Mouse (Mus musculus) hindbrain, postnatal 0 days (tissue): Measurements from ENCODE around the gene Matn4. TPM values are rescaled to one million over a fixed set of nuclear protein-coding genes. Genes with fewer than 3 reads are reported as not detected.

Experiments
- ATAC-seq: fragments of 200-750 bp; cut with Nextera tagmentation; 2 replicates; pipeline ENCODE4 v1.8.0; 2017; ENCODE audit warnings: mild to moderate bottlenecking, moderate TSS enrichment, moderate library complexity
- DNase-seq: peaks from one replicate; pipeline ENCODE4 v3.0.0-alpha.2; 2015; ENCODE audit warnings: low spot score
- H3K27ac ChIP-seq: fragments of 300-500 bp; sonication (generic); 2 replicates; pipeline ENCODE4 v1.5.1; 2014; ENCODE audit warnings: mild to moderate bottlenecking
- H3K27me3 ChIP-seq: fragments of 300-500 bp; sonication (generic); 2 replicates; pipeline ENCODE4 v1.6.1; 2014; ENCODE audit warnings: low read length, mixed read lengths; ENCODE audit not compliant: insufficient read depth
- H3K36me3 ChIP-seq: fragments of 300-500 bp; sonication (generic); 2 replicates; pipeline ENCODE4 v1.6.1; 2014; ENCODE audit warnings: low read length, mixed read lengths; ENCODE audit not compliant: insufficient read depth
- H3K4me1 ChIP-seq: fragments of 300-500 bp; sonication (generic); 2 replicates; pipeline ENCODE4 v1.6.1; 2014; ENCODE audit warnings: antibody characterized with exemption, low read length, mixed read lengths; ENCODE audit not compliant: insufficient read depth
- H3K4me2 ChIP-seq: fragments of 300-500 bp; sonication (generic); 2 replicates; pipeline ENCODE4 v1.6.1; 2014; ENCODE audit warnings: low read depth, mild to moderate bottlenecking, low read length, moderate library complexity, mixed read lengths
- H3K4me3 ChIP-seq: fragments of 300-500 bp; sonication (generic); 2 replicates; pipeline ENCODE4 v1.5.1; 2014; ENCODE audit warnings: low read length
- H3K9ac ChIP-seq: fragments of 300-500 bp; sonication (generic); replicated peaks from 2 replicates; pipeline ENCODE4 v1.6.1; 2014; ENCODE audit warnings: mild to moderate bottlenecking, low read length, moderate library complexity, mixed read lengths
- H3K9me3 ChIP-seq: fragments of 300-500 bp; sonication (generic); 2 replicates; pipeline ENCODE4 v1.6.1; 2016; ENCODE audit warnings: low read length, mixed read lengths
- CTCF ChIP-seq: IDR thresholded peaks from 2 replicates; pipeline ENCODE4 v1.5.1; 2016; ENCODE audit warnings: antibody characterized with exemption, control low read depth, low read depth
- WGBS: fragments of 180-500 bp; shearing (Covaris S2); extraction: QIAGEN DNeasy Blood & Tissue Kit; methylation state at CpG from one replicate; pipeline ENCODE4 v1.1.7; 2014; 5-methylcytosine and 5-hydroxymethylcytosine counted together
- polyA plus RNA-seq: library from polyadenylated mRNA; unstranded; fragments of >200 nt; fragmentation: Nextera tagmentation; extraction: Ambion mirVana; gene quantifications from 2 replicates; pipeline ENCODE4 v1.2.1, GENCODE M21; 2015
- total RNA-seq: library from RNA; depleted of rRNA; stranded (reverse); fragments of >200 nt; gene quantifications from 2 replicates; pipeline ENCODE4 v1.2.3, GENCODE M21; 2014

The Matn4 gene
- total and polyA plus RNA-seq, 2 experiments from 2014 or later, result 4.7 to 8.2 TPM

- H3K4me1 ChIP-seq, result peaks cover 17% of the 10 kb centered on the region
- H3K9me3 ChIP-seq, result no peaks in the 10 kb centered on the region
- H3K27me3 ChIP-seq, result peaks cover 75% of the 10 kb centered on the region
- DNase-seq (no peak), ATAC-seq (peak; percentile 15; the same call in 1 of the 2 replicates)
- 0 out of 2 replicates have a peak overlapping the region, but pooled peaks have one; percentile 58 for H3K4me2 ChIP-seq
- TF ChIP-seq CTCF, result no peak
- no peak overlapping the region for H3K9ac ChIP-seq
- H3K4me3 ChIP-seq, result no peak overlapping the region
- 12% methylated on average over 14 of the region's 14 CpGs for WGBS
- no peaks in the 10 kb centered on the region for H3K36me3 ChIP-seq
- H3K27ac ChIP-seq, result no peak overlapping the region; the same call in 1 of the 2 replicates
Measured at GRCm38 (mm10) chr2:164403396-164404081, 1.4 kb downstream of the Matn4 start.

DNA sequence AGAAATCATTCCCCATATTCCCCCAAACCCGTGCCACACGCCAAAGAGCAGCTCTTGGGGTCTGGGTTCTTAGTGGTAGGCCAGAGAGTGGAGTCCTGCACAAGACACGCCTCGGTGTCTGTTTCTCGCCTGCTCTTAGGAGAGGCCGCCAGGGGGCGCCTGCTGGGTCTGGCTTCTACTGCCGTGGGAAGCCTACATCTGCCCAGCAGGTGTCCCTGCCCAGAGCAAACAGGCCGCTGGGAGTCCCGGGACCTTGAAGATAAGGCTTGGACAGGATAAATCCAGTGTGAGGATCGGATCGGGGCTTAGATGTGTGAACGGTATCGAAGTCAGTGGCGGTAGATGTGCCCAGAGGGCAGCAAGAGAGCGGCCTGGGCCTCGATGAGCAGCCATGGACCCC, 2.1 kb downstream of the Matn4 start, which contains the start of gene Rbpjl:
Rbpjl (plus strand) TSS at position 236 of the 400 bp plus-strand sequence.
- Histone ChIP-seq H3K4me1 (peaks cover 17% of the 10 kb centered on the region), H3K36me3 (no peaks in the 10 kb centered on the region), H3K27ac (no peak within 1 kb of the TSS; the same call in 1 of the 2 replicates), H3K27me3 (peaks cover 69% of the 10 kb centered on the region), H3K9ac (no peak within 1 kb of the TSS), H3K4me3 (no peak within 1 kb of the TSS), H3K9me3 (no peaks in the 10 kb centered on the region), H3K4me2 (0 out of 2 replicates have a peak within 1 kb of the TSS, but pooled peaks have one; percentile 58)
- WGBS, result 5% methylated on average over 17 of the region's 17 CpGs
- ATAC-seq (peak; percentile 50; the same call in 1 of the 2 replicates), DNase-seq (peak; percentile 84)
- peak; percentile 86 for TF ChIP-seq CTCF

DNA sequence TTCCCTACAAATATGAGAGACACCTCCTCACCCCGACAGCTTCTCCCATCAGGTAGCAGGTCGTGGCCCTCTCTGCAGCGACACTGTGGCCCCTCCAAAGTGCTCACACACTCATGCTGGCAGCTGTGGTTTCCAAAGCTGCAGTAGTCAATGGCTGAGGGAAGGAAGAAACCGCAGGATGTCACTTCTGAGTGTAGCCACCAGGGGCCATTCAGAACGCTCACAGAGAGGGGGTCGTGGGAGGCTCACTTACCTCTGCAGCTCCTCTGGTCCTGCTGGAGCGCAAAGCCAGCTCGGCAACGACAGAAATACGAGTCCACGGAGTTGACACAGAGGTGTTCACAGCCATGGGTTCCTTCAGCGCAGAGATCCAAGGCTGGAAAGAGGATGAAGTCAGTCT, 8.0 kb downstream of the Matn4 start:
- DNase-seq (no peak), ATAC-seq (no peak)
- no peak overlapping the region for H3K4me3 ChIP-seq
- H3K36me3 ChIP-seq, result no peaks in the 10 kb centered on the region
- 0 out of 2 replicates have a peak, but pooled peaks cover 5% of the 10 kb centered on the region for H3K4me1 ChIP-seq
- no peak overlapping the region for H3K9ac ChIP-seq
- no peak overlapping the region for H3K27ac ChIP-seq
- no peak for TF ChIP-seq CTCF
- 77% methylated on average over 12 of the region's 12 CpGs for WGBS
- H3K27me3 ChIP-seq, result peaks cover 20% of the 10 kb centered on the region
- H3K4me2 ChIP-seq, result no peak overlapping the region
- no peaks in the 10 kb centered on the region for H3K9me3 ChIP-seq

DNA sequence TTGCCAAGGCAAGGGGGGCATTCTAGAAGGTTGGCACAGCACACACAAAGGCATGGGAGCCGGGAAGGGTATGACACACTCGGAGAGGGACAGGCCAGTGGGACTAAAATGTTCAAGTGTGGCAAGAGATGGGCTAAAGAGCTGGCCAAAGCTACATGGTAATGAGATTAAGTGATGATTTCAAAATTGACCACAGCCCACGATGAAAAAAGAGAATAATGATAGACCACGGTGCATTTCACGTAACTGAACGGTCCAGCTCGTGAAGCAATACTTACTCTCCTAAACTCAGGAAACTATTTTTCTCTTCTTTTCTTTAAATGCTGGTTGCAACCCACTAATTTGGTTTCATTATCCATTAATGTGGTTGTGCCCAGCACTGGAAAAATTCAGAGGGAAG, 8.9 kb downstream of the Matn4 start:
- TF ChIP-seq CTCF, result no peak
- 95% methylated on average over 7 of the region's 7 CpGs for WGBS
- no peak overlapping the region for H3K4me3 ChIP-seq
- peaks cover 19% of the 10 kb centered on the region for H3K27me3 ChIP-seq
- H3K27ac ChIP-seq, result no peak overlapping the region
- H3K9me3 ChIP-seq, result no peaks in the 10 kb centered on the region
- H3K4me2 ChIP-seq, result no peak overlapping the region
- ATAC-seq (no peak), DNase-seq (no peak)
- 0 out of 2 replicates have a peak, but pooled peaks cover 5% of the 10 kb centered on the region for H3K4me1 ChIP-seq
- no peak overlapping the region for H3K9ac ChIP-seq
- no peaks in the 10 kb centered on the region for H3K36me3 ChIP-seq

GRCm38 (mm10) chr2:164393126-164393525, 11.8 kb downstream of the Matn4 start:
- H3K4me1 ChIP-seq, result no peaks in the 10 kb centered on the region; the same call in 1 of the 2 replicates
- no peak overlapping the region for H3K4me3 ChIP-seq
- no peaks in the 10 kb centered on the region for H3K36me3 ChIP-seq
- 81% methylated on average over 29 of the region's 29 CpGs for WGBS
- H3K9me3 ChIP-seq, result no peaks in the 10 kb centered on the region
- H3K4me2 ChIP-seq, result no peak overlapping the region
- peaks cover 2% of the 10 kb centered on the region; the same call in 1 of the 2 replicates for H3K27me3 ChIP-seq
- no peak for TF ChIP-seq CTCF
- H3K27ac ChIP-seq, result no peak overlapping the region
- no peak overlapping the region for H3K9ac ChIP-seq
- DNase-seq (no peak), ATAC-seq (no peak)

DNA sequence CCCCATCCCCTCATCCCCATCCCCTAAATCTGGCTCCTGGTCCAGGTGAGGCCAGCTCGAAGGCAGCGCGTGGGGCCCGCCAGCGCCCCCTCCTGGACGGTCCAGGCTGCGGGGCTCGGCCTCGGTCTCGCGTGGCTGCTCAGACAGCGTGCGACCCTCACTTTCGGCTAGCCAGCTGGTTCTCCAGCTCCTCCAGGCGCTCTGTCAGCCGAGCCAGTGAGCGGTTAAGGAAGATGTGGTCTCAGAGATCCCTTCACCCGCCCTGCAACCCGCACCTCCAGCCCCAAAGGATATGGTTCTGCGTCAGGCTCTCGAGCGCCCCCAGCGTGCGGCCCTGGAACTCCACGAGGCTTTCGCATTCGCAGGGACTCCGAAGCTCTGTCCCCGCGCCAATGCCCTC, 15.5 kb downstream of the Matn4 start:
- H3K27me3 ChIP-seq, result peaks cover 9% of the 10 kb centered on the region; the same call in 1 of the 2 replicates
- H3K9me3 ChIP-seq, result no peaks in the 10 kb centered on the region
- peak overlapping the region; percentile 69; the same call in 1 of the 2 replicates for H3K27ac ChIP-seq
- DNase-seq (peak; percentile 91), ATAC-seq (peak; percentile 81)
- H3K36me3 ChIP-seq, result no peaks in the 10 kb centered on the region
- peak overlapping the region; percentile 49; the same call in 1 of the 2 replicates for H3K9ac ChIP-seq
- peak overlapping the region; percentile 39 for H3K4me3 ChIP-seq
- H3K4me1 ChIP-seq, result peaks cover 6% of the 10 kb centered on the region
- peak; percentile 88 for TF ChIP-seq CTCF
- H3K4me2 ChIP-seq, result peak overlapping the region; percentile 64
- 1% methylated on average over 30 of the region's 30 CpGs for WGBS
